Mouse (Mus musculus) erythroblast, embryonic 14.5 days (primary cell): ENCODE results near the gene Phc2.

Experiments
- GATA1 ChIP-seq: IDR thresholded peaks from 2 replicates; pipeline ENCODE4 v1.6.1; 2012; ENCODE audit warnings: low read length, inconsistent platforms, mixed read lengths
- TAL1 ChIP-seq: IDR thresholded peaks from 3 replicates; pipeline ENCODE4 v1.6.1; 2012; ENCODE audit warnings: low read length, inconsistent platforms, mixed read lengths

- TF ChIP-seq GATA1 (no peak), TAL1 (no peak)
These were observed at the start of gene Phc2 for GRCm38 (mm10) chr4:128654505-128655381.
